Mouse (Mus musculus): ENCODE results near the gene Cntnap2.

- TF ChIP-seq CTCF (IDR thresholded peaks at IDR 0.05; ENCODE audit: low read depth, low read length): no peak
- no peak for TF ChIP-seq GATA1 (IDR thresholded peaks at IDR 0.05; ENCODE audit: borderline replicate concordance, low read length)
- TF ChIP-seq POLR2AphosphoS5 (IDR thresholded peaks at IDR 0.05; ENCODE audit: insufficient replicate concordance, low read depth, low read length): no peak
- no peak for TF ChIP-seq TAL1 (conservative IDR thresholded peaks at IDR 0.05; ENCODE audit: low read depth, low read length)
These were observed 1287.8 kb downstream of the Cntnap2 start for GRCm38 (mm10) chr6:46346946-46347345.

All from G1E (cell line).